Mouse (Mus musculus) cortical plate, adult 2 months (tissue): ENCODE data around the gene Spock3.

ENCODE experiments used
- CTCF ChIP-seq: fragments of 200-500 bp; IDR thresholded peaks from 2 replicates; pipeline ENCODE4 v1.5.1; 2011; ENCODE audit warnings: mild to moderate bottlenecking, control low read depth, low read length; ENCODE audit not compliant: insufficient read depth; ENCODE audit errors: extremely low read depth
- POLR2A ChIP-seq: fragments of 200-500 bp; IDR thresholded peaks from 2 replicates; pipeline ENCODE4 v1.6.1; 2011; ENCODE audit warnings: mild to moderate bottlenecking, low read length, control low read depth; ENCODE audit not compliant: insufficient read depth; ENCODE audit errors: extremely low read depth

DNA sequence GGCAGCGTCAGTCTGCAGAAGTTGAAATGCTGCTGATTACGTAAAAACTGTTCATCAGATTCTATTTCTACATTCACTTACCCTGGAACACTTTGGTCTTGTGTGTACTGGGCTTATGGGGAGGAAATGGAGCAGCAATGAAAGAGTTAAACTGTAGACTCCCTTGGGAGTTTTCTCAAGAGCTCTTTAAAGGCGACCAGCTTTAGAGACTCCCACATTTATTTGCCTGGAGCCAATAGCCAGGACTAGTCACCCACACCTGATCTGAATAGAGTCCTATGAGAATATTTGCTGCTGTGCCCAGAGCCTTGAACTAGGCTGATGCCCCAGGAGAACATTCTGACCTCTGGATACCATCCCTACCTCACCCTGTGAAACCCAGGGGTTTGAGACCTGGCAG, 1.7 kb downstream of the Spock3 start:
- TF ChIP-seq CTCF (no peak), POLR2A (no peak)
